Mouse (Mus musculus): ENCODE data around the gene Tnfsf9.

Gene Tnfsf9

GRCm38 (mm10) chr17:57134693-57135092 is 29.6 kb downstream of the Tnfsf9 start:
- no peak for DNase-seq (ENCODE audit: low spot score)

GRCm38 (mm10) chr17:57135635-57136034 is 30.5 kb downstream of the Tnfsf9 start:
- DNase-seq (ENCODE audit: low spot score): no peak

DNA sequence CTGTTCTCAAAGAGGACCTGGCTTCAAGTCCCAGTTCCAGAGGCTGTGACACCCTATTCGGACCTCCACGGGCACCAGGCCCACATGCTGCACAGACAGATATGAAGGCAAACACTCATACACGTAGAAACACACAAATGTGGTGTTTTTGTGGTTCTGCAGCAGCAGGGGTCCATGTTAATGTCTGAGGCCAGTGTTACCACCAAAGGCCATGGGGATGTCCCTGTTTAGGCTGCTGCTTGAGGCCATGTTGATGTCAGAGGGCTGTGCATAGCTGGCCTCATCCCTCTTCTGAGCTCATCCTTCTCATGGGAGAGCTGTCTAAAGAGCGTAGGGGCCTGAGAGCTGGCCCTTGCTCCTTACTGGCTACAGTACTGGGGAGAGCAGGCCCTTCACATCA is 33.6 kb downstream of the Tnfsf9 start:
- DNase-seq (ENCODE audit: low spot score): no peak

- no peak for DNase-seq (ENCODE audit: low spot score)
These were observed 34.6 kb downstream of the Tnfsf9 start for GRCm38 (mm10) chr17:57139708-57140107.

DNA sequence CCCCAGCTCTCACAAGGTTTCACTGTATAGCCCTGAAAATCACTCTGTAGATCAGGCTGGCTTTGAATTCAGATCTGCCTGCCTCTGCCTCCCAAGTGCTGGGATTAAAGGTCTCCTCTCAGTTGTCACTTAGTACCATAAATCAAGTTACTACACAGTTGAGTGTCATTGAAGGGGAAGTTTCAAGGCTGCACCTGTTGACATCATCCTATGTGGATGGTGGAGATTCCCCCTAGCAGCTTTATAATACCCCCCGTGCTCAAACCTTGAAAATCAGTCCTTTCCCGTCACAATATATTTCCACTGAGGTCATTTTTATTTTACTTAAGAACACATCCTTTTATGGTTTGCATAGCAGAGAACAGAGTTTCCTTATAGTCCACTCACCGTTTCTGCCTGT is 38.6 kb downstream of the Tnfsf9 start:
- no peak for DNase-seq (ENCODE audit: low spot score)

DNA sequence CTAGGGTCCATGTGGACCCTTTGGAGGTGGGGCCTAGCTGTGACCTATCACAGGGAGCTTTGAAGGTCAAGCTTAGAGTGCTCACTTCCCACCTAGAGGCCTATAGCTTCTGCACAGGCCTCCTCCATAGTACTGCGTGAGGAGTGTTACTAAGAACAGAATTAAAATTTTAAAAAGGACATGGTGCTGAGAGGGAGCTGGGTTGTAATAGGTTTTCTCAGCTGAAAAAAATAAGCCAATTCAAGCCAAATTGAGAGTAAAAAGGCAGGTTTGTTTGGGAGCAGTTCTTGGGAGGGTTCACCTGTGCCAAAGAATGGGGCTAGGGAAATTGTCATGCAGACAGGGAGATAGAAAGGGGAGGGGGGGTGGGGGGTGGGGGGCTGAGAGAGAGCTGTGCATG is 40.0 kb downstream of the Tnfsf9 start:
- no peak for DNase-seq (ENCODE audit: low spot score)

DNA sequence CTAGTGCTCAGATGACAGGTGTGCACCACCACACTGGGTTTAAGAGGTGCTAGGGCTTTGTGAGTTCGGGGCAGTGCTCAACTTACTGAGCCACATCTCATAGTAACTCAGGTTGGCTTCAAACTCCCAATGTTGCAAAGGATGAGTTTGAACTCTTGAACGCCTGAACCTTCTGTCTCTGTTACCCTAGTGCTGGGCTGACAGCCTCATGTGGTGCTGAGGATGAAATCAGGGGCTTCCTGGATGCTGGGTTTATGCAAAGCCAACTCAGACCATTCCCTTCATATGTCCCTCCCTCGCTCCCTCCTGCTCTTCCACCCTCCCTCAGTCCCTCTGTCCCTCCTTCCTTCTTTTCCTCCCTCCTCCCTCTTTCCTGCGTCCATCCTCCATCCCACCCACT is 43.2 kb downstream of the Tnfsf9 start:
- no peak for DNase-seq (ENCODE audit: low spot score)

DNA sequence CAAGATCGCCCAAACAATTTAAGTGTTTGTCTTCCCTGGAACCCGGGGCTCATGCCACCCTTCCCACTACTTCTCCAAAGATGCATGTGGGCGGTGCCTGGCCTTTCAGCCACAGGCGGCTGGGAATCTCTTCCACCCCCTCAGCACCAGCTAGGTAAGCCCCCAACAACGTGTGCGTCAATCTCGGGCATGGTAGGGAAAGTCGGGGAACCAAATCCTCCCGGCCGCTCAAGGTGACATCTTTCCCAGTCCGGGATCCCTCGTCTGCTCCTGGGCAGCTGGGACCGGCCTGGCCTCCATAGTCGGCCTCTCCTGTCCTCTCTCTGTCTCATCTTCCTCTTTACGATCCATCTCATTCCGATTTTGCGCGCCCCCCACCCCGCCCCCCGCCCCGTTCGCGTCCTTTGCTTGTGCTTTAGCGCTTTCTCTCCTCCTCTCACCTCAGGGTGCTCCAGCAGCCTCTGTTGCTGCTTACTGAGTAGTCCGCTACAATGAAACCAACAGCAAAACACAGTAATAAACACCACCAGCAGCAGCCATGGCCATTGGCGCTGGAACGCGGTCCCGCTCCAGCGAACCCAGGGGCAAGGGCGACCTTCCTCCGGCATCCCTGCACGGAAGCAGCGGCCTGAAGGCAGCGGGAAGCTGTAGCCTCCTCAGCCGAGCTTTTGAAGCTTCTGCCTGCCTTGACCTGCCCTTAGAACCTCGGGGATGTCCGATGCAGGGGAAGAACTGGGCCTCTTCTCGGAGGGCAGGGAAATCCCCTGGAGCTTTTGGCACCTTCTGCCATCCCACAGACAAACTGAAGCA is 44.1 kb downstream of the Tnfsf9 start, which contains the start of gene Cd70:
Gene Cd70, minus strand, starts transcription at position 784 of the 810 bp plus-strand sequence.
- DNase-seq (ENCODE audit: low spot score): no peak

GRCm38 (mm10) chr17:57153006-57153405 is 47.9 kb downstream of the Tnfsf9 start:
- DNase-seq (ENCODE audit: low spot score): no peak

DNA sequence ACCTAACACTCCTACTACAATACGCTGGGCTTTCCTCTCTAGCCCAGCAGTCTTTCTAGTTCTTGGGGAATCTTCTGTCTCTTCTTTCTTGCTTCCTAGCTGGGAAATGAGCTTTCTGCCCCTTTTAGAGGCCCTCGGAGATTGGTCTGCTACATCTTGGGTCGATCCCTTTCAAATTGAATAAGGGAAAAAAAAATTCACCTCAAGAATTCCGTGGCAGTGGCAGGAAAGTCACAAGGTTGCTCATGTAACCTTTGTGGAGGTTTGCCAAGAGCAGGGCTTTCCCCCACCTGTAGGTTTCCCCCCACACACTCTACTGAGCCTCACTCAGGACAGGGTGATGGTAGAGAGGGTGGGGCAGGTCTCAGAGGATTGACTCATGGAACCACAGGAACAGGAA is 48.7 kb downstream of the Tnfsf9 start:
- DNase-seq (ENCODE audit: low spot score): no peak

Data from c-Kit-positive CD71-positive TER-119-positive erythroid progenitor cells, embryonic 14.5 days (primary cell).